Mouse (Mus musculus) forebrain, postnatal 0 days (tissue): Measurements from ENCODE around the gene Pnmt. TPM values are rescaled to one million over a fixed set of nuclear protein-coding genes. Genes with fewer than 3 reads are reported as not detected.

Experiments used
- ATAC-seq: fragments of 200-750 bp; cut with Nextera tagmentation; 2 replicates; pipeline ENCODE4 v1.8.0; 2017; ENCODE audit warnings: mild to moderate bottlenecking, moderate library complexity
- DNase-seq: peaks from one replicate; pipeline ENCODE4 v3.0.0-alpha.2; 2015
- H3K27ac ChIP-seq: fragments of 300-500 bp; sonication (generic); 2 replicates; pipeline ENCODE4 v1.5.1; 2014; ENCODE audit warnings: low read depth, mild to moderate bottlenecking, antibody characterized with exemption, low read length, moderate library complexity, mixed read lengths
- H3K27me3 ChIP-seq: fragments of 300-500 bp; sonication (generic); 2 replicates; pipeline ENCODE4 v1.6.1; 2014; ENCODE audit warnings: mild to moderate bottlenecking, low read length, mixed read lengths; ENCODE audit not compliant: insufficient read depth
- H3K36me3 ChIP-seq: fragments of 300-500 bp; sonication (generic); 2 replicates; pipeline ENCODE4 v1.6.1; 2014; ENCODE audit warnings: mild to moderate bottlenecking, moderate library complexity; ENCODE audit not compliant: insufficient read depth
- H3K4me1 ChIP-seq: fragments of 300-500 bp; sonication (generic); 2 replicates; pipeline ENCODE4 v1.6.1; 2014; ENCODE audit warnings: antibody characterized with exemption; ENCODE audit not compliant: insufficient read depth
- H3K4me2 ChIP-seq: fragments of 300-500 bp; sonication (generic); 2 replicates; pipeline ENCODE4 v1.6.1; 2014; ENCODE audit warnings: low read depth, mild to moderate bottlenecking, moderate library complexity
- H3K4me3 ChIP-seq: fragments of 300-500 bp; sonication (generic); 2 replicates; pipeline ENCODE4 v1.5.1; 2014; ENCODE audit warnings: low read depth, low read length, mixed read lengths
- H3K9ac ChIP-seq: fragments of 300-500 bp; sonication (generic); 2 replicates; pipeline ENCODE4 v1.6.1; 2014; ENCODE audit warnings: mild to moderate bottlenecking
- H3K9me3 ChIP-seq: fragments of 300-500 bp; sonication (generic); 2 replicates; pipeline ENCODE4 v1.6.1; 2016; ENCODE audit warnings: low read length
- CTCF ChIP-seq: sonication (generic); IDR thresholded peaks from 2 replicates; pipeline ENCODE4 v1.5.1; 2016; ENCODE audit warnings: antibody characterized with exemption, control low read depth, low read depth
- WGBS: fragments of 180-500 bp; shearing (Covaris S2); extraction: QIAGEN DNeasy Blood & Tissue Kit; methylation state at CpG from one replicate; pipeline ENCODE4 v1.1.7; 2014; 5-methylcytosine and 5-hydroxymethylcytosine counted together
- polyA plus RNA-seq: library from polyadenylated mRNA; unstranded; fragments of >200 nt; fragmentation: Nextera tagmentation; extraction: Ambion mirVana; gene quantifications from 2 replicates; pipeline ENCODE4 v1.2.1, GENCODE M21; 2015
- total RNA-seq: library from RNA; depleted of rRNA; stranded (reverse); fragments of >200 nt; gene quantifications from 2 replicates; pipeline ENCODE4 v1.2.3, GENCODE M21; 2014

Gene Pnmt
- total and polyA plus RNA-seq, 2 experiments from 2014 or later = 1.8 to 3.5 TPM

DNA sequence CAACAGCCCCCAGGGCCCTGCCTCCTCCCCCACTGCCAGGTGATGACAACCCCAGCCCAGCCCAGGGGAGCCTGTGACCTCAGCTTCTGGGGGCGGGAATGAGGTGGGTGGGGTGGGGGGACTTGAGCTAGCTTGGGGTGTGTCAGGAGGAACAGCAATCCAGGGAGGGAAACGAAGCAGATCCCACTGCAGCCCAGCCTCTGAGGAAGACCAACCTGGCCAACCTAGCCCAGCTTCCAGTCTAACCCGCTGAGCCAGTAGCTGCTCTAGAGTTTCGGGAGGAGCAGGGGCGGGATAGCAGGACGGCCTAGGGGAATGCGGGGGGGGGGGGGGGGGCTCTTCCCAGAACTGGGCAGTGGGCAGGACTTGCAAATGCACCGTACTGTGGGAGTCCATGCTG, 5.8 kb downstream of the Pnmt start:
- no peak overlapping the region for H3K4me2 ChIP-seq

DNA sequence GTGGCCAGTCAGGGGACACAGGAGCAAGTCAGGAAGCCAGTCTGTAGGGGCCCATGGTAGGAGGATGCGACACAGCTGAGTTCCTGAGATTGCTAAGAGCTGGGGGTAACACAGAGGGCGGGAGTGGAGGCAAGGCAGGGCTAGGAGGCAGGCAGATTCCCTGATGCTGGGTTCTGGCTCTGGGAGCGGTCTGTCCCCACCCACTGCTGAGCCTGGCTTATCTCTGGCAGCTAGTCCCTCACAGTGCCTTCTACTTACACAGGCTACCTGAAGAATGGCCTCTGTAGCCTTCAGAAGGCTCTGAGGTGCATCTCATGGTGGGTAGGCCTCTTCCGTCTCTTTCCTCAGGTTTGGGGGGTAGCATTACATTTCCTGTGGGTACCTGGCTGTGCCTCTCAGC, 6.4 kb downstream of the Pnmt start:
- no peak overlapping the region for H3K4me2 ChIP-seq
- no peak for TF ChIP-seq CTCF
- no peak overlapping the region for H3K9ac ChIP-seq
- DNase-seq (no peak), ATAC-seq (no peak)
- no peaks in the 10 kb centered on the region for H3K4me1 ChIP-seq
- H3K4me3 ChIP-seq = no peak overlapping the region
- no peak overlapping the region for H3K27ac ChIP-seq
- 52% methylated on average over 3 of the region's 4 CpGs for WGBS
- H3K36me3 ChIP-seq = no peaks in the 10 kb centered on the region
- H3K27me3 ChIP-seq = no peaks in the 10 kb centered on the region
- H3K9me3 ChIP-seq = no peaks in the 10 kb centered on the region

More for the DNA sequence above, 5.8 kb downstream of the Pnmt start:
- no peak overlapping the region for H3K4me3 ChIP-seq
- no peaks in the 10 kb centered on the region for H3K9me3 ChIP-seq
- 45% methylated on average over 7 of the region's 8 CpGs for WGBS
- H3K4me1 ChIP-seq = no peaks in the 10 kb centered on the region
- H3K27ac ChIP-seq = no peak overlapping the region
- no peaks in the 10 kb centered on the region for H3K27me3 ChIP-seq
- H3K9ac ChIP-seq = no peak overlapping the region
- no peak for TF ChIP-seq CTCF
- ATAC-seq = no peak
- DNase-seq = no peak
- no peaks in the 10 kb centered on the region for H3K36me3 ChIP-seq

DNA sequence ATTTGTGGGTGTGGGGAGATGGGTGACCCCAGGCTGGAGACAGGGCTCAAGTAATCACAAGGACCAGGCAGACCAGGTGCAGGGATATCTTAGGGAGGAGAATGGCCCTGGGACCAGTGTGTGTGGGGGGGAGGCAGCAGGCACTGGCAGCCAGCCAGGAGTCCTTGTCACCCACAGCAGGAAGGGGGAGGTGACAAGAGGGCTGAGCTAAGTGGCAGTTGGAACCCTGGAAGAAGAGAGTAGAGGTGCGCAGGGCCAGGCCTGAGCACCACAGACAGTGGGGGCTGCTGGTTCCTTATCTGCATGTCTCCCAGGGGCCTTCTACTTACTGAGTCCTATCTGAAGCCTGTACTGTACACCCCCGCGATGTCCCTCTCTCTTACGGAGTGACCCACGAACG, 7.1 kb downstream of the Pnmt start:
- Histone ChIP-seq H3K27ac (no peak overlapping the region), H3K9ac (no peak overlapping the region), H3K27me3 (no peaks in the 10 kb centered on the region), H3K4me2 (no peak overlapping the region), H3K4me3 (no peak overlapping the region), H3K9me3 (no peaks in the 10 kb centered on the region), H3K36me3 (no peaks in the 10 kb centered on the region), H3K4me1 (no peaks in the 10 kb centered on the region)
- WGBS = 74% methylated on average over 6 of the region's 6 CpGs
- no peak for TF ChIP-seq CTCF
- ATAC-seq = no peak; the same call in 1 of the 2 replicates
- DNase-seq = no peak

DNA sequence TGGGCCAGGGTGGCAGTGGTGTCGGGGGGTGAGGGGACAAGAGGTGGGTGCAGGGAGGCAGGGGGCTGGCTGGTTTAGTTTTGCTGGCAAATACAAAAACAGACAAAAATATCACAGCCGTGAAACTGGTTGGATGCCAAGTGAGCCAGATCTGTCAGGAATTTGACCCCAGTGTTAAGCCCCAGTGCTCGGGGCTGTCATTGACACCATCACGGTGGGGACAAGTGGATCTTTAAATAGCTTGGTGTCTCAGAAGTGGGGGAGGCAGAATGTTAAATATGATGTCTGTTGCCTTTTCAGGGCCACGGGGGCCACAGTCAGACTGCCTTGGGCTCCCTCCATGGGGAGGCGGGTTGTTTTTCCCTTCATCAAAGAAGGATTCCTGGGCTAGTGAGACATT, 8.1 kb downstream of the Pnmt start:
- WGBS = 44% methylated on average over 6 of the region's 6 CpGs
- H3K9me3 ChIP-seq = no peaks in the 10 kb centered on the region

DNA sequence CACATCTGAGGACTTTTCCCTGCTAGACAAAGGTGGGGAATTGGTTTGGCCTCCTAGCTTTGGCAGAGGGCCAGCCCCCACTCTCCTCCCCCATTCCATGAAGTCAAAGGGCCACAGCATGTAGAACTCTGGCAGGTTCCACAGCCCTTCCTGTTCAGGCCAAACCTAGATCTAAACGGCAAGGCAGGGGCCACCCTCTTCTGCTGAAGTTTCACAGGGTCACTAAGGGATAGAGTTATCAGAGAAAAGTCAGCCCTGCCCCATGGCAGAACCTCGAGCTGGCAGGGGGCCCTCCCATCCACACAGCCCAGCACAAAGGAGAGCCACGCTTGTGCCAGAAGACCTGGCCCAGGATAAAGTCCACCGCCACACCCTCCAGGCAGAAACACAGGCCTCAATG, 8.8 kb downstream of the Pnmt start:
- 42% methylated on average over 4 of the region's 4 CpGs for WGBS
- no peak for ATAC-seq

More for the DNA sequence above, 8.1 kb downstream of the Pnmt start:
- 0 out of 2 replicates have a peak overlapping the region, but pooled peaks have one; percentile 10 for H3K9ac ChIP-seq
- DNase-seq = no peak
- no peak for ATAC-seq
- H3K4me1 ChIP-seq = no peaks in the 10 kb centered on the region
- TF ChIP-seq CTCF = no peak
- no peak overlapping the region for H3K27ac ChIP-seq
- H3K4me2 ChIP-seq = no peak overlapping the region
- no peaks in the 10 kb centered on the region for H3K36me3 ChIP-seq
- H3K27me3 ChIP-seq = no peaks in the 10 kb centered on the region
- H3K4me3 ChIP-seq = no peak overlapping the region

DNA sequence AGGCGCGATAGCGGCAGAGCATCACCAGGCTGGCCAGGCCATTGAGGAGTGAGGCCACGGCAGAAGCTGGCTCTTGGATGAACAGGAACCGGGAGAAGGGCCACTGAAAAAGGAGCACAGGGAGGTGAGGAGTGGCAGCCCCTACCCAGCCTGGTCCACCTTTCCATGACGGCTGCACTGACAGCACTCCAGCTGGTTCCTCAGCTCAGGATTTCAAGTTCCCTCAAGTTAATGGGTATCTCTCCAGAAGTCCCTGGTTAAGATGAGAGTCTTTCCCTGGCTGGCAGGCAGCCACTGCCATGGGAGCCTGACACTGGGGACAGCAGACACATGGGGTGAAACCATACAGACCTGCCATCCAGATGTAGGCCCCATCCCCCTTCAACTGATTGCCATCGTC, 11.7 kb downstream of the Pnmt start:
- 94% methylated on average over 7 of the region's 7 CpGs for WGBS
- Histone ChIP-seq H3K9me3 (no peaks in the 10 kb centered on the region), H3K27ac (no peak overlapping the region), H3K4me3 (no peak overlapping the region), H3K4me2 (no peak overlapping the region), H3K36me3 (no peaks in the 10 kb centered on the region), H3K4me1 (peaks cover 11% of the 10 kb centered on the region), H3K27me3 (no peaks in the 10 kb centered on the region), H3K9ac (no peak overlapping the region)
- ATAC-seq (no peak), DNase-seq (no peak)
- TF ChIP-seq CTCF = no peak

More for the DNA sequence above, 8.8 kb downstream of the Pnmt start:
- no peak for TF ChIP-seq CTCF
- Histone ChIP-seq H3K27ac (no peak overlapping the region), H3K4me3 (no peak overlapping the region), H3K9me3 (no peaks in the 10 kb centered on the region), H3K4me1 (peaks cover 5% of the 10 kb centered on the region; the same call in 1 of the 2 replicates), H3K36me3 (no peaks in the 10 kb centered on the region), H3K27me3 (no peaks in the 10 kb centered on the region), H3K4me2 (no peak overlapping the region), H3K9ac (no peak overlapping the region)
- DNase-seq = no peak

DNA sequence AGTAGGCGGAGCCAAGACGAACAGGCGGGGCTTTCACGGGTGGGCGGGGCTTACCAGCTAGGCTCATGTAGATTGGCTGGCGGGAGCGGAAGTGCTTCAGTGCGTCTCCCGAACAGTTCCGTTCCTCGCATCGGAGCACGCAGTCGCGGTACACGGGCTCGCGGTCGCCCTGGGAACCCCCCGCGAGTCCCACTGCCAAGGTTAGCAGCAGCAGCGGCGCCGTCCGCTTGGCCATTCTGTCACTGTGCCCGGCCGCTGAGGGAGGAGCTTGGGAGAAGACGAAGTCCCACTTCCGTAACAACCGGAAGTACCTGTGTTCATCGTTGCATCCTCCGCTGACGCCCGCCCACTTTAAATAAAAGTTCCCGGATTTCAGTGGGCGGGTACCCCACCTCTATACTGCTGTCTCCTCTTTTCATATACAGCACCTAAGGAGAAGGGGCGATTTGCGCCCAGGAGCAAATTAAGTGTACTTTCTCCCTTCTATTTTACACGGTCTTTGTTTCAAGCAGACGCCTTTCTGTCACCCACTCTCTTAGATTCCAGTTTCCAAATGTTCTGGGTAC, 14.0 kb downstream of the Pnmt start, which contains the start of gene Pgap3:
TSS of gene Pgap3 (minus strand) at position 330 of the 566 bp plus-strand sequence.
- peak within 1 kb of the TSS; percentile 61 for H3K4me3 ChIP-seq
- peak within 1 kb of the TSS; percentile 72 for H3K4me2 ChIP-seq
- ATAC-seq = peak; percentile 96
- no peak for TF ChIP-seq CTCF
- H3K27me3 ChIP-seq = no peaks in the 10 kb centered on the region
- H3K9ac ChIP-seq = peak within 1 kb of the TSS; percentile 78
- 2% methylated on average over 40 of the region's 40 CpGs for WGBS
- no peaks in the 10 kb centered on the region for H3K9me3 ChIP-seq
- peak within 1 kb of the TSS; percentile 94 for H3K27ac ChIP-seq
- H3K36me3 ChIP-seq = no peaks in the 10 kb centered on the region
- H3K4me1 ChIP-seq = peaks cover 11% of the 10 kb centered on the region
- DNase-seq = peak; percentile 95
